Mouse (Mus musculus) stomach, postnatal 0 days (tissue): ENCODE results near the gene Fndc10.
A peak's percentile ranks its signal among the peaks of the same experiment; 100 is the strongest.

Experiments used
- CTCF ChIP-seq: IDR thresholded peaks from 2 replicates; pipeline ENCODE4 v1.5.1; 2016; ENCODE audit warnings: antibody characterized with exemption, low read depth, mild to moderate bottlenecking, moderate library complexity
- EP300 ChIP-seq: optimal IDR thresholded peaks from 2 replicates; pipeline ENCODE3; 2016; ENCODE audit warnings: antibody characterized with exemption

DNA sequence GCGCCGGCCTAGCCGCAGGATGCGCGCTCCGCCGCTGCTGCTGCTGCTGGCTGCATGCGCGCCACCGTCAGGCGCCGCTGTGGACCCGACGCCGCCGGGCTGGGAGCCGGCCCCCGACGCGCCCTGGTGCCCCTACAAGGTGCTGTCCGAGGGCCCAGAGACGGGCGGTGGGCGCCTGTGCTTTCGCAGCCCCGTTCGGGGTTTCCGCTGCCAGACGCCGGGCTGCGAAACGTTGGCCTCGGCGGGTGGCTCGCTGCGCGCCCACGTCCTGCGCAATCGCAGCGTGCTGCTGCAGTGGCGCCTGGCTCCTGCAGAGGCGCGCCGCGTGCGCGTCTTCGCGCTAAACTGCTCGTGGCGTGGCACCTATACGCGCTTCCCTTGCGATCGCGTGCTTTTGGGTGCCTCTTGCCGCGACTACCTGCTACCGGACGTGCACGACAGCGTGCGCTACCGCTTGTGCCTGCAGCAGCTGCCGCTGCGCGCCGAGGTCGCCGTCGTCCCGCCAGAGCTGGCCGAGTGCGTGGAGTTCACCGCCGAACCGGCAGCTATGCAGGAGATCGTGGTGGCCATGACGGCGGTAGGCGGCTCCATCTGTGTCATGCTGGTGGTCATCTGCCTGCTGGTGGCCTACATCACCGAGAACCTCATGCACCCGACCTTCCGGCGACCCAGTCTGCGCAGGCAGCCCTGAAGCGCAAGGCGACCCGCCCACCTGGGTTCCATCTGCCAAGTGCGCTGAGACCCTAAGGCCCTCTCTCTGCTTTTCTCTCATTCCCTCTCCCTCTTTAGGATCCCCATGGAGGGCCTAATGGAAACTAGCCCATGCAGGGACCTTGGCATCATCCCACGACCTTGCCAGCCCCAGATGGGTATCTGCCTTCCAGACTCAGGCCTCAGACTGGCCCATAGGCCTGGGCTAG, 600 bp downstream of the Fndc10 start:
- TF ChIP-seq CTCF (peak; percentile 62), EP300 (no peak)
